Mouse (Mus musculus) MEL-GATA-1-ER (cell line): Measurements from ENCODE around the gene Otogl.
"Not testable (repeated sequence)": the region's sequence is repeated elsewhere in the genome, so short reads cannot be mapped to it uniquely, and the experiment has no call there.

Experiments used
- DNase-seq: peaks from one replicate; pipeline ENCODE4 v3.0.0-alpha.2; 2012; ENCODE audit warnings: low read depth; ENCODE audit errors: extremely low read depth

Gene Otogl

GRCm38 (mm10) chr10:107810649-107811398, 101.1 kb downstream of the Otogl start:
- DNase-seq = no peak

GRCm38 (mm10) chr10:107805203-107805602, 106.7 kb downstream of the Otogl start:
- DNase-seq = no peak

GRCm38 (mm10) chr10:107804285-107804684, 107.6 kb downstream of the Otogl start:
- not testable (repeated sequence) for DNase-seq

GRCm38 (mm10) chr10:107799671-107800353, 112.1 kb downstream of the Otogl start:
- peak; percentile 52 for DNase-seq

- no peak for DNase-seq
Observed at GRCm38 (mm10) chr10:107794812-107795756, 116.8 kb downstream of the Otogl start.

- no peak for DNase-seq
Observed at GRCm38 (mm10) chr10:107792491-107792890, 119.4 kb downstream of the Otogl start.

GRCm38 (mm10) chr10:107779548-107779947, 132.4 kb downstream of the Otogl start:
- no peak for DNase-seq

- no peak for DNase-seq
Observed at GRCm38 (mm10) chr10:107759624-107760023, 152.3 kb downstream of the Otogl start.

- DNase-seq = no peak
Observed at GRCm38 (mm10) chr10:107753471-107753870, 158.5 kb downstream of the Otogl start.

GRCm38 (mm10) chr10:107752351-107753143, 159.4 kb downstream of the Otogl start:
- DNase-seq = no peak

- DNase-seq = no peak
Observed at GRCm38 (mm10) chr10:107751944-107752343, 160.0 kb downstream of the Otogl start.

- DNase-seq = peak; percentile 15
Observed at GRCm38 (mm10) chr10:107747566-107747965, 164.4 kb downstream of the Otogl start.

GRCm38 (mm10) chr10:107746717-107747116, 165.2 kb downstream of the Otogl start:
- no peak for DNase-seq

- DNase-seq = no peak
Observed at GRCm38 (mm10) chr10:107739815-107740214, 172.1 kb downstream of the Otogl start.

GRCm38 (mm10) chr10:107737743-107738142, 174.2 kb downstream of the Otogl start:
- DNase-seq = no peak

- no peak for DNase-seq
Observed at GRCm38 (mm10) chr10:107735448-107735847, 176.5 kb downstream of the Otogl start.

- no peak for DNase-seq
Observed at GRCm38 (mm10) chr10:107734327-107734726, 177.6 kb downstream of the Otogl start.

- no peak for DNase-seq
Observed at GRCm38 (mm10) chr10:107725631-107726030, 186.3 kb downstream of the Otogl start.

- DNase-seq = no peak
Observed at GRCm38 (mm10) chr10:107719806-107720205, 192.1 kb downstream of the Otogl start, which contains the start of gene Ptprq. Gene Ptprq (minus strand): TSS chr10:107720051.
